Mouse (Mus musculus) small intestine, adult 2 months (tissue): ENCODE data around the gene Ceacam10. TPM values are rescaled to one million over a fixed set of nuclear protein-coding genes. Genes with fewer than 3 reads are reported as not detected.

ENCODE experiments used
- H3K27ac ChIP-seq: fragments of 200-500 bp; 2 replicates; pipeline ENCODE4 v1.5.1; 2012; ENCODE audit warnings: low read depth, low read length, control low read depth, inconsistent platforms; ENCODE audit not compliant: insufficient read depth
- H3K27me3 ChIP-seq: fragments of 200-500 bp; 2 replicates; pipeline ENCODE4 v1.6.1; 2012; ENCODE audit warnings: mild to moderate bottlenecking, moderate library complexity, low read length, inconsistent platforms; ENCODE audit not compliant: control insufficient read depth, insufficient read depth
- H3K36me3 ChIP-seq: fragments of 200-500 bp; 2 replicates; pipeline ENCODE4 v1.6.1; 2012; ENCODE audit warnings: mild to moderate bottlenecking, low read length, control low read depth, inconsistent platforms; ENCODE audit not compliant: control insufficient read depth, insufficient read depth
- H3K4me1 ChIP-seq: fragments of 200-500 bp; 2 replicates; pipeline ENCODE4 v1.6.1; 2012; ENCODE audit warnings: low read length, inconsistent platforms, mixed read lengths; ENCODE audit not compliant: control insufficient read depth, insufficient read depth, insufficient read length
- H3K4me3 ChIP-seq: fragments of 200-500 bp; 2 replicates; pipeline ENCODE4 v1.5.1; 2012; ENCODE audit warnings: low read depth, mild to moderate bottlenecking, control low read depth, inconsistent platforms, low read length, moderate library complexity
- CTCF ChIP-seq: fragments of 200-500 bp; IDR thresholded peaks from 2 replicates; pipeline ENCODE4 v1.5.1; 2012; ENCODE audit warnings: low read depth, mild to moderate bottlenecking, control low read depth, inconsistent platforms, low read length, moderate library complexity, mixed read lengths; ENCODE audit not compliant: insufficient replicate concordance, insufficient read length; ENCODE audit errors: extremely low read depth
- POLR2A ChIP-seq: fragments of 200-500 bp; IDR thresholded peaks from 2 replicates; pipeline ENCODE4 v1.6.1; 2012; ENCODE audit warnings: low read depth, mild to moderate bottlenecking, control low read depth, inconsistent platforms, low read length, moderate library complexity
- WGBS: fragments of 180-500 bp; shearing (Covaris S2); methylation state at CpG from one replicate; pipeline ENCODE4 v1.1.7; 2018; 5-methylcytosine and 5-hydroxymethylcytosine counted together
- polyA plus RNA-seq: library from polyadenylated mRNA; depleted of rRNA; stranded (reverse); fragments of >200 nt; gene quantifications from 2 replicates; pipeline ENCODE4 v1.2.3, GENCODE M21; 2012; rRNA removed

Ceacam10 gene
- polyA plus RNA-seq, 1 experiment, result 4.2 TPM

DNA sequence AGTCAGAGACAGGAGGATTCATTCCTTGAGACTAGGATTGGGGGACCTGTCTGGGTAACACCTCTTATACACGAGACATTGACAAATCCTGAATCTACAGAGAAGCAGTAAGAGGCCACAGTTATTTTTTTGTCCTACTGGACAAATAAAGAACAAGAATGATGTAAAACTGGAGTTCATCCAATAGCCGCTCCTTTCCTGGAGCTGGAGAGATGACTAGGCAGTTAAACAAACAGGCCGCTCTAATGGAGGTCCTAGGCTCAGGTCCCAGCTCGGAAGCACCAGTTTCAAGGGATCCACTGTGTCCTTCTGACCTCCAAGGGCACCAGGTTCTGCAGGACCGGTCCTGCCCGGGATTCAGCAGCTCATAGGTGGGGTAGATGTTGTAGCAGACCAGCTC is 27.8 kb downstream of the Ceacam10 start:
- Histone ChIP-seq H3K27ac (no peak overlapping the region), H3K36me3 (no peaks in the 10 kb centered on the region), H3K4me3 (no peak overlapping the region), H3K27me3 (no peaks in the 10 kb centered on the region), H3K4me1 (no peaks in the 10 kb centered on the region)
- WGBS, result 36% methylated on average over 6 of the region's 6 CpGs
- TF ChIP-seq CTCF (no peak), POLR2A (no peak)

DNA sequence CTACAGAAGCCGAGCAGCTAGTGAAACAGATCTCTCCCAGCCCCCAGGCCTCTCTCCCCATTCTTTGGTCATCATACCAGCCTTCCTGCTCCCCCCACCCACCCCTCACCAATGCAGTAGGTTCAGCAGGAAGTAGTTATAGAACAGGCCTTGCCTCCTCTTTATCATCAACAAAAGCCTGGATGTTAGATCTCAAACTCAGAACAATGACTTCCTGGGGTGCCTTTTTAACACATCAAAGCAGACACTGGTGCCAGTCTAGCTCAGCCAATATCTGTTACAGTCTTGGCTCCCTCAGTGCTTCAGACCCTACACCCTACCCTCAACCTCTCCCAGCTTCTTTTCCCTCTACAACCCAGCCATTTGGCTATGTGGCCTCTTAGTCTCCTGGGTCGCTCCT is 32.0 kb downstream of the Ceacam10 start:
- no peak for TF ChIP-seq POLR2A
- no peak for TF ChIP-seq CTCF
- H3K4me3 ChIP-seq, result no peak overlapping the region
- H3K27me3 ChIP-seq, result no peaks in the 10 kb centered on the region
- H3K27ac ChIP-seq, result no peak overlapping the region
- no peaks in the 10 kb centered on the region for H3K4me1 ChIP-seq
- no peaks in the 10 kb centered on the region for H3K36me3 ChIP-seq
- 52% methylated on average over 2 of the region's 2 CpGs for WGBS

DNA sequence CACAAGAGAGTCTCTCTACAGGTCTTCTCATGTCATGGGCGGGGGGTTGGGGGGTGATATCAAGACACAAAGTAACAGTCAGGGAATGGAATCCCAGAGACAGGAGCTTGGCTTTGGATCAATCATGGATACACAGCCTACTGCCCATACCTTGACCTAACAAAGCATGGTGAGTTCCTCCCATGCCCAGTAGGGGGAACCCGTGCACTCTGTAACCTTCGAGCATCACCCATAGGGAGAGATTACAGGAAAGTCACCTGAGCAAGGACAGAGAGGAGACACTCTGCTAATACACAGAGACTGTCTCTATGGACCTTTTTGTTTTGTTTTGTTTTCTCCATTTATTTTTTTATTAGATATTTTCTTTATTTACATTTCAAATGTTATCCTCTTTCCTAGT is 40.5 kb downstream of the Ceacam10 start:
- H3K27me3 ChIP-seq, result no peaks in the 10 kb centered on the region
- H3K36me3 ChIP-seq, result no peaks in the 10 kb centered on the region
- H3K27ac ChIP-seq, result no peak overlapping the region
- TF ChIP-seq POLR2A (no peak), CTCF (peak; percentile 70; the same call in 1 of the 2 replicates)
- no peaks in the 10 kb centered on the region for H3K4me1 ChIP-seq
- H3K4me3 ChIP-seq, result no peak overlapping the region
- 2% methylated on average over 3 of the region's 3 CpGs for WGBS

DNA sequence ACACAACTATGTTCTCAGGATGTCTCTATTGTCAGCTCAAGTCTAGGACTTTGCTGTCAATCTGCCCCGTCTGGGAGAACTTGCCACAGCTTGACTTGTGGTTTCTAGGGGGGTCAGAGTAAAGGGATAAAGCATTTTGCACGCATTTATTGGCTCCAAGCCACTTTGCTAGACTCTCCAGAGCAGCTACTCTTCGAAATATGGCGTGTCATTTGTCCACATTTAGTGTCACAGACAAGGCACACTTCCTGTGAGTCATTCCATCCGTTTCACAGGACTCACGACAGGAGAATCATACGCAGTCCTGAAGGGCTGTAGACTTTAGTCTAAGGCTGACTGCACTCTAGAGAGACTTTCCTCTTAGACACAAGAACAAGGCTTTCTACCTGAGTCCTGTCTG is 47.4 kb downstream of the Ceacam10 start:
- Histone ChIP-seq H3K4me3 (no peak overlapping the region), H3K27ac (no peak overlapping the region), H3K4me1 (no peaks in the 10 kb centered on the region), H3K27me3 (no peaks in the 10 kb centered on the region), H3K36me3 (no peaks in the 10 kb centered on the region)
- WGBS, result 55% methylated on average over 7 of the region's 7 CpGs
- TF ChIP-seq CTCF (no peak), POLR2A (no peak)

DNA sequence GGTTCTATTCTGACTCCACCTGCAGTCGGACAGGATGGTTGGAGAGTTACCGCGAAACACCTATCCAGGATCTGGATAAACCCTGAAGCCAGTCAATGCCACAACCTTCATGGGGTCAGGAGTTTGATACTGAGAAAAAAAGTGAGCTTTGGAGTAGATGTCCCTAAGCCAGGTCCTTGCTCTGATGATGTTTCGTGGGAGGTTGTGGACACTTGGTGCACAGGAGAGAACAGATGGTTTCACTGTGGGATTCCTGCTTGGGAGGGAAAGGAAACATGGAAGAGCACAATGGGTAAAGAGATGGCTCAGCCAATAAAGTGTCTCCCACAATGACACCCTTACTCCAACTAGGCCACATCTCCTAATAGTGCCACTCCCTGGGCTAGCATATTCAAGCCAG is 50.2 kb downstream of the Ceacam10 start:
- TF ChIP-seq POLR2A, result no peak
- no peak for TF ChIP-seq CTCF
- H3K36me3 ChIP-seq, result no peaks in the 10 kb centered on the region
- H3K27me3 ChIP-seq, result no peaks in the 10 kb centered on the region
- no peaks in the 10 kb centered on the region for H3K4me1 ChIP-seq
- no peak overlapping the region for H3K27ac ChIP-seq
- H3K4me3 ChIP-seq, result no peak overlapping the region
- WGBS, result 91% methylated on average over 4 of the region's 4 CpGs

Other genes with a start within 250 kb of the Ceacam10 start
- gene Irgq, start 246.5 kb upstream of the Ceacam10 start, polyA plus RNA-seq, result 8.5 and 12.3 TPM in 2 replicates
- gene Pinlyp, start 231.1 kb upstream of the Ceacam10 start, polyA plus RNA-seq, result 0.13 TPM in 1 of 2 replicates, not detected in the other
- gene Xrcc1, start 230.9 kb upstream of the Ceacam10 start, polyA plus RNA-seq, result 12.3 and 24.7 TPM in 2 replicates
- gene Ethe1, start 189.7 kb upstream of the Ceacam10 start, polyA plus RNA-seq, result 44.2 and 47.3 TPM in 2 replicates
- 0.62 and 0.79 TPM in 2 replicates for gene Zfp575, start 189.6 kb upstream of the Ceacam10 start, polyA plus RNA-seq
- gene Phldb3, start 166.4 kb upstream of the Ceacam10 start, polyA plus RNA-seq, result 2.3 and 7.5 TPM in 2 replicates
- 0.42 and 0.70 TPM in 2 replicates for gene Lypd3, start 140.7 kb upstream of the Ceacam10 start, polyA plus RNA-seq
- gene Tex101, start 100.5 kb upstream of the Ceacam10 start, polyA plus RNA-seq, result not detected in 2 replicates
- gene BC049730, start 68.0 kb upstream of the Ceacam10 start, polyA plus RNA-seq, result not detected in 2 replicates
- not detected in 2 replicates for gene Gm4763, start 50.3 kb upstream of the Ceacam10 start, polyA plus RNA-seq
- 3.3 TPM in 2 replicates for gene Cd177, start 16.9 kb upstream of the Ceacam10 start, polyA plus RNA-seq
- not detected in 2 replicates for gene Gm9844, start 85.0 kb downstream of the Ceacam10 start, polyA plus RNA-seq
- gene Lypd4, start 92.7 kb downstream of the Ceacam10 start, polyA plus RNA-seq, result not detected in 2 replicates
- not detected in 2 replicates for gene Dmrtc2, start 92.9 kb downstream of the Ceacam10 start, polyA plus RNA-seq
- 254 and 421 TPM in 2 replicates for gene Rps19, start 107.2 kb downstream of the Ceacam10 start, polyA plus RNA-seq
- gene Cd79a, start 120.2 kb downstream of the Ceacam10 start, polyA plus RNA-seq, result 23.2 and 54.3 TPM in 2 replicates
- 106 and 209 TPM in 2 replicates for gene Arhgef1, start 125.7 kb downstream of the Ceacam10 start, polyA plus RNA-seq
- gene Gm4881, start 167.3 kb downstream of the Ceacam10 start, polyA plus RNA-seq, result not detected in 2 replicates
- gene Rabac1, start 195.5 kb downstream of the Ceacam10 start, polyA plus RNA-seq, result 262 and 282 TPM in 2 replicates
- 2.9 and 3.1 TPM in 2 replicates for gene Atp1a3, start 228.8 kb downstream of the Ceacam10 start, polyA plus RNA-seq